Mouse (Mus musculus) adrenal gland, adult 8-10 months (tissue): Measurements from ENCODE around the gene Aff1. TPM values are rescaled to one million over a fixed set of nuclear protein-coding genes. Genes with fewer than 3 reads are reported as not detected.

ENCODE experiments used
- DNase-seq: peaks from one replicate; pipeline ENCODE4 v3.0.0; 2022
- total RNA-seq, 4 experiments: library from RNA; stranded (reverse); gene quantifications; 2 replicates each; pipeline ENCODE4 v1.2.4; 2022

The Aff1 gene
- total RNA-seq, 4 experiments from 2014 or later, result 44.1 to 57.5 (median 51.0) TPM

- no peak for DNase-seq
Measured at GRCm38 (mm10) chr5:103843938-103844337, 151.8 kb downstream of the Aff1 start.

- no peak for DNase-seq
Measured at GRCm38 (mm10) chr5:103845418-103846153, 153.4 kb downstream of the Aff1 start.

- DNase-seq, result no peak
Measured at GRCm38 (mm10) chr5:103846154-103846551, 154.0 kb downstream of the Aff1 start.

- DNase-seq, result no peak
Measured at GRCm38 (mm10) chr5:103846609-103847008, 154.4 kb downstream of the Aff1 start.

GRCm38 (mm10) chr5:103848546-103848945 is 156.4 kb downstream of the Aff1 start:
- peak; percentile 45 for DNase-seq

GRCm38 (mm10) chr5:103852756-103853549 is 160.8 kb downstream of the Aff1 start:
- no peak for DNase-seq

GRCm38 (mm10) chr5:103854041-103854806 is 162.1 kb downstream of the Aff1 start:
- DNase-seq, result no peak

- no peak for DNase-seq
Measured at GRCm38 (mm10) chr5:103854807-103855194, 162.6 kb downstream of the Aff1 start.

- no peak for DNase-seq
Measured at GRCm38 (mm10) chr5:103855483-103856211, 163.5 kb downstream of the Aff1 start.

- DNase-seq, result no peak
Measured at GRCm38 (mm10) chr5:103856286-103857009, 164.3 kb downstream of the Aff1 start.

GRCm38 (mm10) chr5:103857151-103857550 is 165.0 kb downstream of the Aff1 start:
- no peak for DNase-seq

GRCm38 (mm10) chr5:103860622-103861021 is 168.4 kb downstream of the Aff1 start:
- DNase-seq, result no peak

GRCm38 (mm10) chr5:103863759-103864158 is 171.6 kb downstream of the Aff1 start:
- no peak for DNase-seq

GRCm38 (mm10) chr5:103889766-103890165 is 197.6 kb downstream of the Aff1 start:
- DNase-seq, result no peak

GRCm38 (mm10) chr5:103898310-103898709 is 206.1 kb downstream of the Aff1 start:
- DNase-seq, result no peak

Other genes starting within 250 kb of the Aff1 start
- gene Slc10a6, start 63.0 kb upstream of the Aff1 start, total RNA-seq, result 1 to 10 TPM; 1.2 to 3.6 (median 1.9) TPM
- gene 1700016H13Rik, start 36.4 kb upstream of the Aff1 start, total RNA-seq, result not detected
- 10 to 100 TPM; 17.8 to 22.4 (median 20.5) TPM for gene Klhl8, start 218.9 kb downstream of the Aff1 start, total RNA-seq